Mouse (Mus musculus): ENCODE results near the gene Ckap2.

Gene Ckap2

DNA sequence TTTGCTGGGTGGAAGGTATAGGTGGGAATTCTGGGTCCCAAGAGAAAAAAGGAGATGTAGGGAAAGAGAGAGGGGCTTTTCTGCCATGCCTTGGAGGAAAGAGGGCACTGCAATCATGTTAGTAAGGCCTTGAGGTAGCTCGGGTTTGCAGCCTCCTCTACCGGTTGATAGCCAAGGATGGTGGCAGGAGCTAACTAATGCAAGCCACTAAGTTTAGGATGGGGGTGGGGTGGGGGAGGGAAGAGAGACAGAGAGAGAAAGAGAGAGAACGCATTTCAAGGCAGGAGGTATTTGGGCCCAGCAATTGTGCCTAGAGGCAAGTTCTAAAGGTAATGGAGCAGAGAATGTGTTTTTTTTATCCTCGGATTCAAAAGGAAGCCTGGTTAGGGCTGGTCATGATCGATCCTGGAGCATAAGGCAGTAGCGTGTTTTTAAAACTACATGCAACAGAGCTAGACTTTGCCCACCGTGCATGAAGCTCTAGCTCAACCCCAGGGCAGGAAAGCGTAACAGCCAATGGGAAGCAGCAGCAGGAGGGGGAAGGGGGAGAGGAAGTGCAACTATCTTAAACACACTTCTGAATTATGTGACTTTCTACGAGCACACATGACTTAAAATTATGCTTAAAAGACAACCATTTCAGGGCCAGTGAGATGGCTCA is 37.8 kb downstream of the Ckap2 start:
- no peak for DNase-seq

DNA sequence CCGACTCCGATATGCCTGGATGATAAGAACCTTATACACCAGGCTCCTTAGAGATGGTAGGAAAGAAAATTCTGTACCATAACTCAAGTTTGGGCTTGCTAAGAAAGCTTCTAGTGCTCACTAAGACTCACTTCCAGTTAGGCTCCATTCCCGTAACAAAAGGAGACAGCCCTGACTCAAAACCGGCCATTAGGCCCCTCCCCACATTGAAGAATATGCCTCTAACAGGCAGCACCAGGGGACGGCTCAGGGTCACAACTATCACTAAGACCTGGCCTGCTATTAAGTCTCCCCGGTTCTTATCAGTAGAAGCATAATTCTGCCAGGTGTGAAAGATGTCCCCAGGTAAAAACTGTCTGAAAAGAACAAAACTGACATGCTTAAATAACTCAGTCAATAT is 39.8 kb downstream of the Ckap2 start:
- no peak for DNase-seq

DNA sequence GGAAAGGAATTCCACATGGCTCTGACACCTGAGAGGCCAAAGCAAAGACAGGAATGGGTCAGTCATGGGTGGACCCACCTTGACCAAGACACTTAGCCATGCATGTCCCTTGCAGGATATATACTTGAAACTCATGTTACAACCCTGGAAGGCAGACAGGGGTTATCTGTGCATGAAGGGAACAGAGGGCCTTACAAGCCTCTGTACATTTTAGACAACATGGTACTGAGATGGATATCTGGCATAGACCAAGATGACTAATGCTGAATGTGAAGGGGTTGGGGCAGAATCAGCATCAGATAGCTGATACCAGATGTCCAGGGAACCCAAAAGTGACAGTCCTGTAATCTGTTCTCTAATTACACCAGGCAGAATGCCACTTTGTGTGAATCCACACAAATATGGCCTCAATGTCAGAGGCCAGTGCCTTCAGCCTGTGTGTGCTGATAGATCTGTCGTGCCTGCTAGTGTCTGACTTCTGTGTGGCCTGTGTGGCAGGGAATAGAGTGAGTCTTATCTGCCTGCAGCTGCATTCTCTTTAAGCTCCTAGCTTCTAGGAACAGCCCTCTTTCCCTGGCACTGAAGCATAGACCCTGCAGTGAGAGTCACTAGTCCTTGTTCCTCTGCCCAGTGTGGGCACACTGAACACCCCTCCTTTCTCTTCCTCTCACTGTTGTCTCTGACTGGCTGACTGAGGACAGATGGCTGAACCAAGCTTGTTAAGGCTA is 41.7 kb downstream of the Ckap2 start:
- no peak for DNase-seq

DNA sequence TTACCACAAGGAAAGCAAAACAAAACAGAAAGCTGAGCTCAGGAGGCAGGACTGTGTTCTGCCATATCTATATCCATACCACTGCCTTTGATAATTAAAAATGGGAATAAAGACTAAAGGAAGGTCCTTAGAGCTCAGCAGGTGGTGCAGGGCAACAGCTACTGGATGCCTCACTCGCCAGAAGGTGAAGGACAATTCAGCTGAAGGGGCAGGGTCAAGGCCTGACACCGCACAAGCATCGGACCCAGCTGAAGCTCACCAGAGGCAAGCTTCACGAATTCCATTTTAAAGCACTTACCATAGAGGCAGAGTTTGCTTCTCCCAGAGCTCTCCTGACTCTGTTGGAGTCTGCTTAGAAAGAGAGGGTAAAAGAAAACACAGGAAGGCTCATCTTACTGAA is 43.0 kb downstream of the Ckap2 start:
- no peak for DNase-seq

DNA sequence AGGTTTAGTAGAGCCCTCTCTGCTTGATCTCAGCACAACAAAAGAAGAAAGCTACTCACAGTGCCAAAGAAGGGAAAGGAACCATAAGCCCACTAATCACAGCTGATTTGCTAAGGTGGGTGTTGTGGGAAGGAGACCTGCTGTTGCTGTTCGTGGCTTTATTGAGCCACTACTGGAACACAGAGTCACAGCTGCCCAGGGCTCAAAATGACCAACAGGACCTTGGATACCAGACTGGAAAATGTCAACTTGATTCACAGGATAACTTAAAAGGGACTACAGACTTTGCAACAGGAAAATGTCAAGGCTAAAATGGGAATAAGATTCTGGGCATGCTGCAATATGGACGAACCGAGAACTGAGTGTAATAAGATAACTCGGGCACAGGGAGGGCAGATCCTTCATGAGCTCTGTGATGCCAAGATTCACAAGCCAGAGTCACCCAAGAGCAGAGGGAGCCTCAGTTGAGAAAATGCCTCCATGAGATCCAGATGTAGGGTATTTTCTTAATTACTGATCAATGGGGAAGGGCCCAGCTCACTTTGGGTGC is 43.7 kb downstream of the Ckap2 start:
- no peak for DNase-seq

DNA sequence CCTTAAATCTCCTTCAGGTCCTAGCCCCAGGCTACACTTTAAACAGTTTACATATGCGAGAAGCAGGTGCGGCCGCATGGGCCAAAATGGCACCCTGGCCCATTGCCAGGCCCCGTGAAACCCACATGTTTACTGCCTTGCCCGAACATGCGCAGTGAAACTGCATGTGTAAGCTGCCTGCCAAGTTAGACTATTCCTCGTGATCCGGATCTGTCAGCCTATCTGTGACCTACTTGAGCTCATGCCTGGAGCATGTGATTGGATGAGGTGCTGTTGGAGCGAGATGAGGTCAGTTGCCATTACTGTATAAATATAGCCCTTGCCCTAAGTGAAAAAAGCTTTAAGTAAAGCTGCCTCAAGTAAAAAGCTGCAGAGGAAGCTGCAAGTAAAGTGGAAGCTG is 49.2 kb downstream of the Ckap2 start:
- DNase-seq: peak; percentile 67

DNA sequence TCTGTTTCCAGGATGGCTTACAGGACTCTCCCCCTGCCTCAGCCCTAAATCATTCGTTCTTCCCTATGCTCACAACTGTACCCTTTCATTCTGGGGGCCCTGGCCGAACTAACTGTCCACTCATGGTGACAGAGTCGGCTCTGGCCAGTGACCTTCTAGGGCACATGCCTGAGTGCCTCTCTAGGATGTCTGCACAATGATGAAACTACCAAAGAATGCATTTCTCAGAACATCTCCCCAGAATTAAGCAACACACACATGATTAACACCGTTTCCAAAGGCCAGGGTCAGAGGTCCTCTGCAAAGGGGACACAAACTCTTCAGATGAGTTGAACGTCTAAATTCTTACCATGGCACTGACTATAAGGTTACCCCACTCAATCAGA is 50.9 kb downstream of the Ckap2 start:
- DNase-seq: no peak

DNA sequence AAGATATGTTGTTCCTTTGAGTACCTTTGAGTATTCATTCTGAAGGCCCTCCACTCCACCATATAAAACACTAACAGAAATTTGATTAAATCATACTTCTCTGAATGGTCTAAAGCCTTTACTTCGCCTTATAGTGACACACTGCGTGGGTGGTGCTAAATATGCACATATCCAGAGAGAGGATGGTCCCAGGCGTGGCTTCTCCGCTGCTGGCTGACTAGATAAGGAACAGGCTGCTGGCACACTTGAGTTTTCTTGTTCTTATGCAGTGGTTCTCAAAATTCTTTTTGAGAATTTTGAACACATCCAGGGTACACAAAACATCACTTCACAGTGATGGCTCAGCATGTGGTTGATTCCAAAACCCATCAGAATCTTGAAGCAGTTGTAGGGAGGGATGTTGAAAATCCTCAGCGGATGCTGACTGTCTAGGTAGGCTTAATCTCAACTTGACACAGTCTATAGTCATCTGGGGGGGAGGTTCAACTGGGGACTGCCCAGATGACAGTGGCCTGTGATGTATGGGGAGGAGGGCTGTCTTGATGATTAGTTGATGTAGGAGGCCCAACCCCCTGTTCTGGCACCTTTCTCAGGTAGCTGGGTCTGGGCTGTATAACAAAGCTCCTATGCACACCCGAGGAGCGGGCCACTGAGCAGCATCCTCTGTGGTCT is 51.4 kb downstream of the Ckap2 start:
- no peak for DNase-seq

DNA sequence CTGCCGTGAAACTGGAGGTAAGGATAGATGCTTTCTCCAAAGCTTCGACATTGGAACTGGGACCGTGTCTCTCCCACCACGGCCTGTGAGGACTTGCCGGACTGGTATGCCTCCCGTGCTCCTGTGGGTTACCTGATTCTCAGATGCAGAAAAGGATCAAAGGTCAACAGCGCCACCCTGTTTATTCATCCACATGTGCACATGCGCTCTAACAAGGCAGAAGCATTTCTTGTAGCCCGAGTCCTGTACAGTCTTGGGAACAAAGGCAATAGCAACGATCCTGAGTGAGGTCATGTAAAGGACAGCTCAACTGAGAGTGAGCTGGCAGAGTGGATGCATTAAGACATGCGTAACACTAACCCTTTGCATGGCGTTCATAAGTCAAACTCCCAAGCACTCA is 53.6 kb downstream of the Ckap2 start:
- DNase-seq: no peak

DNA sequence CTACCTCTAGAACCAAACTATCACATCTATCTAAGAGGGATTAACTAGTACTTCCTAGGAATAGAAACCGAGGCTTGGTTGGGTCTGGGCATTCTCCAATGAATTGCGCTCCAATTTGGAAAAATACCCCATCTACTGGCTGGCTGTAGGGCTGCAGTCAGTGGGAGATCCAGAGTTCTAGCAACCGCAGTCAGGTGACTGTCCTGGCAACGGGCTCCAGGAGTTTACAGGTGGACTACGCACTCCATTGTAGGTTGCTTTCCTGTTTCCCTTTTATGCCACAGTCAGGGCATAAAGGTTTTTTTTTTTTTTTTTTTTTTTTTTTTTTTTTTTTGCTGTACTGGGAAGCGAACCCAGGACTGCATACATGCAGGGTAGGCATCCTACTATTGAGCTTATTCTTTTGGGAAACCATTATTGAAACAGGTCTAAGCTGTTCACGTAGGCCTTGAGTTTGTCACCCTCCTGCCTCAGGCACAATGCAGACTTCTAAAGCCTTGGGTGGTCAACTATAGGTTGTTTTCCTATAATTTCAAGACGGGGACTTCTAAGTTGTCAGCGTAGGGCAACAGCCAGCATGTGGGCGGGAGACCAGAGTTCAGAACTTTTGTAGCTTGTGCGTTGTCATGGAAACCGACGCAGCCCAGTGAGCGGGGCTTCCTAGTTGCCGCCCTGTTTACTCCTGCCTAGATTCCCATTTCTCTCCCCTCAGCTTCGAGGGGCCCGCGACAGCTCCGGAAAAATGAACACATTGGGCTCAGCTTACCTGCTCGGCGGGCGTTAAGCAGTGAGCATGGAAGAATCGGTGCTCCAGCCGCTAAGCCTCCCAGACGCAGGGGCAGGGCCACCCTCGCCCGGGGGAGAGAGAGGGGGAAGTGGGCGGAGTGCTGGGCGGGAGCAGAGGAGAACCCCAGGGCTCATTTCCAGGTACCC is 61.1 kb downstream of the Ckap2 start, which contains the start of gene Nek5:
Gene Nek5, minus strand, starts transcription at position 834 of the 933 bp plus-strand sequence.
- DNase-seq: no peak
